Mouse (Mus musculus) embryonic facial prominence, embryonic 15.5 days (tissue): ENCODE results near the gene 9430097D07Rik. TPM values are rescaled to one million over a fixed set of nuclear protein-coding genes. Genes with fewer than 3 reads are reported as not detected.

Experiments
- ATAC-seq: fragments of 200-750 bp; cut with Nextera tagmentation; 2 replicates; pipeline ENCODE4 v1.8.0; 2017; ENCODE audit warnings: low read depth, moderate TSS enrichment; ENCODE audit not compliant: insufficient number of reproducible peaks, low FRiP score, low TSS enrichment
- H3K27ac ChIP-seq: fragments of 300-500 bp; sonication (generic); replicated peaks from 2 replicates; pipeline ENCODE4 v1.5.1; 2015; ENCODE audit warnings: mild to moderate bottlenecking, inconsistent platforms
- H3K27me3 ChIP-seq: fragments of 300-500 bp; sonication (generic); 2 replicates; pipeline ENCODE4 v1.6.1; 2015; ENCODE audit warnings: inconsistent platforms
- H3K36me3 ChIP-seq: fragments of 300-500 bp; sonication (generic); 2 replicates; pipeline ENCODE4 v1.6.1; 2015; ENCODE audit warnings: mild to moderate bottlenecking, inconsistent platforms
- H3K4me1 ChIP-seq: fragments of 300-500 bp; sonication (generic); 2 replicates; pipeline ENCODE4 v1.6.1; 2015; ENCODE audit warnings: inconsistent platforms
- H3K4me2 ChIP-seq: fragments of 300-500 bp; sonication (generic); replicated peaks from 2 replicates; pipeline ENCODE4 v1.6.1; 2015; ENCODE audit warnings: mild to moderate bottlenecking, inconsistent platforms
- H3K4me3 ChIP-seq: fragments of 300-500 bp; sonication (generic); replicated peaks from 2 replicates; pipeline ENCODE4 v1.5.1; 2015; ENCODE audit warnings: mild to moderate bottlenecking, inconsistent platforms
- H3K9ac ChIP-seq: fragments of 300-500 bp; sonication (generic); 2 replicates; pipeline ENCODE4 v1.6.1; 2015; ENCODE audit warnings: inconsistent platforms
- H3K9me3 ChIP-seq: fragments of 300-500 bp; sonication (generic); replicated peaks from 2 replicates; pipeline ENCODE4 v1.6.1; 2016; ENCODE audit warnings: inconsistent platforms
- WGBS: fragments of 180-500 bp; shearing (Covaris S2); methylation state at CpG from one replicate; pipeline ENCODE4 v1.1.7; 2015; 5-methylcytosine and 5-hydroxymethylcytosine counted together
- polyA plus RNA-seq: library from polyadenylated mRNA; unstranded; fragments of >200 nt; fragmentation: Nextera tagmentation; extraction: Ambion mirVana; gene quantifications from 2 replicates; pipeline ENCODE4 v1.2.1, GENCODE M21; 2015

Gene 9430097D07Rik
- polyA plus RNA-seq, 1 experiment from 2014 or later = 0.11 TPM

DNA sequence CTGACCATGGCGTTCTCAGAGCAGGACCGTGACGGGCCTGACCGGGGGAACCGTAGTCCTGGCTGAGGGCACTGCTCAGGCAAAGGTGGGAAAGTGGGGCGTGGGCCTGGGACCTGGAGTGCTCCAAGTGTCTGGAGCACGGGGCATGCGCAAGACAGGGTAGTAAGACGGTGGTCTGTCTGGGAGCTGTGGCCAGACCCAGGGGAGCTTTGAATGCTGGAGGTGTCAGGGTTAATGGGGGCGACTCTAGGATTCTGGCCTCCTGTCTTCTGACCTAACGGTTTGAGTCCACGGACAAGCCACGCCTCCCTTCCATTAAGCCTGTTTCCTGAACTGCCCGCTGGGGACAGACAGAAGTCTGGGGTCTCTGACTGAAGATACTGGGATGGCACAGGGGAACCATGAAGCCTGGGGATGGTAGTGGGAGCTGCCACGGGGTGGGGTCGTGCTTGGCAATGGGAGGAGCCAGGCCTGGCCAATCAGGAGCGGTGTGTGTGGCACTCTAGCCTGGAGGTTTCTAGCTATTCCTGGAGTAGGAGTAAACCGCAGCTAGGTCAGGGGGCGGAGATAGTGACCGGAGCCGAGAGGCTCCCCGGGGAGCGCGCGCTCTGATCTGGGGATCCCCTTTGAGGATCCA, 32.8 kb upstream of the 9430097D07Rik start:
- H3K4me1 ChIP-seq = peaks cover 41% of the 10 kb centered on the region
- no peaks in the 10 kb centered on the region for H3K27me3 ChIP-seq
- WGBS = 6% methylated on average over 25 of the region's 25 CpGs
- peaks cover 9% of the 10 kb centered on the region; the same call in 1 of the 2 replicates for H3K36me3 ChIP-seq
- H3K9ac ChIP-seq = 0 out of 2 replicates have a peak overlapping the region, but pooled peaks have one; percentile 10
- peak overlapping the region; percentile 74 for H3K4me3 ChIP-seq
- peak overlapping the region; percentile 75 for H3K27ac ChIP-seq
- H3K4me2 ChIP-seq = peak overlapping the region; percentile 94
- H3K9me3 ChIP-seq = no peaks in the 10 kb centered on the region
- ATAC-seq = peak; percentile 80; the same call in 1 of the 2 replicates

DNA sequence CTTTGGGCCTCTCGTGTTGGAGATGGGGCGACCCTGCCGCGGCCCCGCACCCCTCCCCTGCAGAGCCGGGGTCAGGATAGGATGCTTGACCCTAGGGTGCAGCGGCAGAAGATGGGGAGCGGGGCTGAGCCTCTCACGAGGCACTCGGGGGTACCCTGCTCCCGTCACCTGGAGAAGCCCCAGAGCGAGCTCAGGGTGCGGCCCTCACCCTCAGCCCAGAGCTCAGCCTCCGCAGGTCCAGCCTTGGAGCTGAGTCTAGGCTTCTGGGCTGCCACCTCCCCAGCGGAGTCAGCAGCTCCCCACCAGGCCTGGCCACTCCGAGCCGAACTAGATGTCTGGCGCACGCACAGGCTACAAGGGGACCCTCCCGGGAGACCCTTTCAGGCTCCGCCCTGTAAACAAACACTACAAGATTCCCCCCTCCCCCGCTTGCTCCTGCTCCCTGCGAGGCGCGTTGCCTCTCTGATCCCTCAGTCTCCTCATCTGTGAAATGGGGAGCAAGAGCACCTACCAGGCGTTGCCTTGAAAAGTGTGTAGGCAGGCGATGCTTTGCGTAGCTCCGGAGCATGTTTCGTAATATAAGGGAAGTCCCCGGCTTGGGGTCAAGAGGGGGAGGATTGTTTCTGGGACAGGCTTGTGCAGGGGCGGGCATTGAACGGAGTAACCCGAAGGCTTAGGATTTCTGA, 31.9 kb upstream of the 9430097D07Rik start:
- Histone ChIP-seq H3K9ac (peak overlapping the region; percentile 65), H3K4me2 (peak overlapping the region; percentile 94), H3K4me1 (peaks cover 44% of the 10 kb centered on the region), H3K27me3 (no peaks in the 10 kb centered on the region), H3K4me3 (peak overlapping the region; percentile 74), H3K36me3 (peaks cover 5% of the 10 kb centered on the region; the same call in 1 of the 2 replicates), H3K9me3 (no peaks in the 10 kb centered on the region), H3K27ac (peak overlapping the region; percentile 75)
- ATAC-seq = peak; percentile 16; the same call in 1 of the 2 replicates
- WGBS = 1% methylated on average over 34 of the region's 34 CpGs

DNA sequence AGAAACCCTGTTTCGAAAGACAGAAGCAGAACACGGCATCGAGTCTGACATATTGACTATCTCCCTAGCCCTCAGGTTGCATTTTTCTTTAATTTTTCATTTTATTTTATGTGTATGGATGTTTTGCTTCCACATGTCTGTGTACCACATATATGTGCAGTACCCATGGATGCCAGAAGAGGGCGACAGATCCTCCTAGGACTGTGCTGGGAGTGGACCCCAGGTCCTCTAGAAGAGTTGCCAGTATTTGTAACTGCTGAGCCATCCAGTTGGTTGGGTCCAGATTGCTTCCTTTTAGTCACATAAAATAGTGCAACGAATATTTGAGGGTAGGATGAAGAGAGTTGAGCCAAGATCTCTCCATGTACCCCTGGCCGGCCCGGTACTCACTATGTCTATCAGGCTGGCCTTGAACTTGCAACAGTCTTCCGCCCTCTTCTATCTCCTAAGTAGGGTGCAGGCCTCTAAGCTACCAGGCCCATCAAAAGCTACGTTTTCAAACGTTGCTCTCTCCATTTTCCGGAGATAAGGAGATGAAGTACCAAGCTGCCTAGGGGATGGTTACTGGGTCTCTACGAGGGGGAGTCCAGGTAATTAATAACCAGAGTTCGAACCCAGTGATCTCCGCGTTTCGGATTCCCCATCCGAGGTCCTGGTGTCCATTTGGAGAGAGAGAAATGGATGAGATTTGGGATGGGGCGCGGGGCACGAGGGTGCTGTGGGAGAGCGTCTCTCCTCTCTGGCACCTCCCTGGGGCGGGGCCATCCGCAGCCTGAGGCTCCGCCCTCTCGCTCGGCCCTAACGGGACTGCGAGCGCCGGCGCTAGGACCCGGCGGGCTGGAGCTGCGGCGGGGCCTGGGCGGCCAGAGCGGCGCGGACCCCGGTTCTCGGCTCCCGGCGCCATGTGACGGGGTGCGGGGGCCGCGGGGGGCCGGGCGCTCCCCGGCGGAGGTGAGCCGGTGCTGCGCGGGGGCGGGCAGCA, 31.0 kb upstream of the 9430097D07Rik start:
- ATAC-seq = peak; percentile 68
- H3K4me1 ChIP-seq = peaks cover 54% of the 10 kb centered on the region
- peak overlapping the region; percentile 74 for H3K4me3 ChIP-seq
- no peaks in the 10 kb centered on the region for H3K9me3 ChIP-seq
- peak overlapping the region; percentile 65 for H3K9ac ChIP-seq
- peak overlapping the region; percentile 75 for H3K27ac ChIP-seq
- peak overlapping the region; percentile 94 for H3K4me2 ChIP-seq
- 10% methylated on average over 55 of the region's 55 CpGs for WGBS
- H3K27me3 ChIP-seq = no peaks in the 10 kb centered on the region
- no peaks in the 10 kb centered on the region for H3K36me3 ChIP-seq

DNA sequence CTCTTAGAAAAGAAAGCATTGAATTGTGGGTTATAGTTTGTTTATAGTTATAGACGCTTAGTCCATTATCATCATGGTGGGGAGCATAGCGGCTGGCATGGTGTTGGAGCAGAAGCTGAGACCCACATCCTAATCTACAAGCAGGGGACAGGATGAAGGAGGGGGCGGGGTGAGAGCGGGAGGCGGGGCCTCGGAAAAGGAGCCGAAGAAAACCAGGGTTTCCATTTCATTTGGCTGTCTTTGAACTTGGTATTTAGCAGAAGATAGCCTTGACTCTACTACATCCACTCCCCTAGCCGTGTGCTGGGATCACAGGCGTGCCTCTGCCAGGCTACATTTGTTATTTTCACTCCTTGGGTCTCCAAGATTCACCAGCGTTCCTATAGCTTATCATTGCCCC, 29.1 kb upstream of the 9430097D07Rik start:
- H3K27me3 ChIP-seq = no peaks in the 10 kb centered on the region
- peaks cover 42% of the 10 kb centered on the region for H3K4me1 ChIP-seq
- no peak overlapping the region for H3K4me3 ChIP-seq
- no peak overlapping the region for H3K27ac ChIP-seq
- no peaks in the 10 kb centered on the region for H3K9me3 ChIP-seq
- no peaks in the 10 kb centered on the region for H3K36me3 ChIP-seq
- no peak for ATAC-seq
- WGBS = 55% methylated on average over 10 of the region's 10 CpGs
- no peak overlapping the region for H3K4me2 ChIP-seq
- H3K9ac ChIP-seq = no peak overlapping the region

DNA sequence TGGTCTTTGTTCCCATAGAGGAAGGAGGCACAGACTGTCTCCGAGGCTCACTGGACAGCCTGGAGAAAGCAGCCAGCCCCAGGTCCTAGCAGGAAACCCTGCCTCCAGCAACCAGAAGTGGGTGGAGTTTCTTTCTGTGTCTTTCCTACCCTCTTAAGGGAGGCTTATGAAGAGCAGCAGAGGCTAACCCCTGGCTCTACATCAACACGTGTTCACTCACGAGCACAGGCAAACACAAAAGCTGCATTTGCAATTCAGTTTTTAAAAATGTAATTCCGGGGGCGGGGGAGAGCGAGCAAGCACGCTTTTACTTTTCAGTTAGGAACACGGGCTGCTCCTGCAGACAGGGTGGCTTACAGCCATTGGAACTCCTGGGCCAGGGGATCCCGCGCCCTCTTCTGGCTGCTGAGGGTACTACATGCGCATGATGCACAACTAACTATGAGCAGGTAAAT, 27.1 kb upstream of the 9430097D07Rik start:
- H3K9me3 ChIP-seq = no peaks in the 10 kb centered on the region
- peak overlapping the region; percentile 41 for H3K4me3 ChIP-seq
- peak overlapping the region; percentile 76 for H3K27ac ChIP-seq
- no peak overlapping the region for H3K9ac ChIP-seq
- H3K27me3 ChIP-seq = no peaks in the 10 kb centered on the region
- under 1% methylated on average over 11 of the region's 11 CpGs for WGBS
- peak; percentile 63; the same call in 1 of the 2 replicates for ATAC-seq
- peak overlapping the region; percentile 57 for H3K4me2 ChIP-seq
- H3K36me3 ChIP-seq = 0 out of 2 replicates have a peak, but pooled peaks cover 2% of the 10 kb centered on the region
- peaks cover 25% of the 10 kb centered on the region for H3K4me1 ChIP-seq

DNA sequence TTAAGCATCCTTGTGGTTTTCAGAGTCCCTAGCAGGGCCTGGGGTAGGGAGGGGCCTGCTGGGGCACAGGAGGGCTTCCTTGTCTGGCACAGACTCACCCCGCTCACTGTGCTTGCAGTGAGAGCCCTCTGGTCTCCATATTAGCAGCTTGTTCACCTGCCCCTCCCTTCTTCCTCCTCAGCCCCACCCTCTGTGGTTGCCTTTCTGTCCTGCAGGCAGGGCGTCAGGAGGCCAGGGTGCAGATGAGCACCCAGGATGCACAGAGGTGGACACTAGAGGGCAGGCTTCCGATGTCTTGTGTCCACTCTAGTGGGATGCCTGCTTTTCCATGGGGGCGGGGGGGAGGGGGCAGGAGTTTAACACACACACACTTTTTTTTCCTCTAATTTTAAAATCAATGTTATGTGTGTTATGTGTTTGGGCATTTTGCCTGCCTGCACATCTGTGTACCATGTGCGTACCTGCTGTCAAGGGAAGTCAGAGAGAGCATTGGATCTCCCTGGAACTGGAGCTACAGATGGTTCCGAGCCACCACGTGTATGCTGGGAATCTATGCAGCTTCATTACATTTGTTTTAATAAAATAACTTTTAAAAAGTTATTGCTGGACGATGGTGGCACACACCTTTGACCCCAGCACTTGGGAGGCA, 26.1 kb upstream of the 9430097D07Rik start:
- Histone ChIP-seq H3K9ac (no peak overlapping the region), H3K4me1 (peaks cover 16% of the 10 kb centered on the region), H3K27ac (peak overlapping the region; percentile 76; the same call in 1 of the 2 replicates), H3K4me3 (no peak overlapping the region), H3K36me3 (peaks cover 11% of the 10 kb centered on the region), H3K27me3 (no peaks in the 10 kb centered on the region), H3K4me2 (no peak overlapping the region), H3K9me3 (no peaks in the 10 kb centered on the region)
- ATAC-seq = 0 out of 2 replicates have a peak, but pooled peaks have one; percentile 7
- WGBS = 24% methylated on average over 8 of the region's 8 CpGs

DNA sequence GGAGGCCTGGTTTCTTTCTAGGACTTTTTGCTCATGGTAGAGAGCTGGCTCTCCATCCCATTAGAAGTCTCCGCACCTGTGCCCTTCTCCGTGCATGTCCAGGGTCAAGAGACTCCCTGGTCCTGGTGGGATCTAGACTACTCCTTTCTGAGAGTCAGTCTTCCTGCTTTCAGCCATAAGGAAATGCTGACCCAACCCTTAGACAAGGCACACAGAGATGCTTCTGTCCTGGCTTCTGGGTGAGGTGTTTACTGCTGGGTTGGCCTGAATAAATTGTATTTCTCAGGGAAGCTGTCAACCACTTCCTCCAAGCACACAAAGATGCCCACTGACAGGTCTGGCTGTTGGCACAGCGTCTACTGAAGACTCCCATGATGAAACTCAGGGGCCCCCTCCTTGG, 23.9 kb upstream of the 9430097D07Rik start, which contains the start of gene St6galnac6:
TSS of gene St6galnac6 (plus strand) at position 301 of the 400 bp plus-strand sequence.
- Histone ChIP-seq H3K4me1 (peaks cover 16% of the 10 kb centered on the region), H3K36me3 (peaks cover 23% of the 10 kb centered on the region), H3K9ac (no peak within 1 kb of the TSS), H3K27ac (no peak within 1 kb of the TSS), H3K27me3 (no peaks in the 10 kb centered on the region), H3K4me2 (no peak within 1 kb of the TSS), H3K4me3 (no peak within 1 kb of the TSS), H3K9me3 (no peaks in the 10 kb centered on the region)
- no peak for ATAC-seq
- WGBS = 93% methylated on average over 3 of the region's 3 CpGs

DNA sequence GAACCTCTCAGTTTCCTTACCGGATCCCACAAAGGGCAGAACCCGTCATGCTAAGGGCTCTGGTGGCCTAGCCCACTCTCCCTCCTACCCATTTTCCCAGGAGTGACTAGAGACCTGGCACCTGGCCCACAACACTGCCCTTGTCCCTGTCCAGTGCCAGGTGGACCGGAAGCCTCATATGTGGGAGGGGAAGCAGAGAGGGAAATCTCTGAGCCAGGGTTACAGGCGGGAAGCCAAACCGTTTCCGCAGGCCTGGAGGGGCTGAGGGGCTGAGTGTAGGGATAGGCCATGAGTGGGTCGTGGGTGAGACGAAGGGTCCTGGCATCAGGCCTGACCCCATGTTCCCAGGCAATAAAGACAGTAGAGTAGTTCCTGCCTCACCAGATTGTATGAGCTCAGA, 23.0 kb upstream of the 9430097D07Rik start:
- no peak for ATAC-seq
- WGBS = 86% methylated on average over 8 of the region's 8 CpGs
- peaks cover 32% of the 10 kb centered on the region for H3K36me3 ChIP-seq
- no peak overlapping the region for H3K4me3 ChIP-seq
- peaks cover 16% of the 10 kb centered on the region for H3K4me1 ChIP-seq
- H3K27me3 ChIP-seq = no peaks in the 10 kb centered on the region
- no peaks in the 10 kb centered on the region for H3K9me3 ChIP-seq
- no peak overlapping the region for H3K27ac ChIP-seq
- H3K9ac ChIP-seq = no peak overlapping the region
- no peak overlapping the region for H3K4me2 ChIP-seq

DNA sequence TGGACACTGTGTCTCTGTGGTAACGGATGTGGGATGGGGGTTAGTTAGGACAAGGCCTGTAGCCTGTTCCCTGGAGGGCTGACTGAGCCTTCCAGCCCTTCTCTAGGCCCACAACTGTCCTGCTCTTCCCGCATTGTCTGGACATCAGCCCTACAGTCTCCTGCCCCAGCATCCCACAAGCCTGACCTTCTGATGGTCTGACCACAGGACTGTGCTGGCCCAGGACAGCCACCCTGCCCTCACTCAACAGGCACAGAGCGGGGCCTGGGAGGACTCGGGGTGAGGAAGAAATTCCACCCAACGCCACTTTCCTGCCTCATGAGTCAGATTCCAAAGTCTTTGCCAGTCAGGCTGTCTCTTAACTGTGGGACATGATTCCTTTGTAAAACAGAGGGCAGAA, 22.2 kb upstream of the 9430097D07Rik start:
- Histone ChIP-seq H3K4me2 (no peak overlapping the region), H3K4me1 (peaks cover 16% of the 10 kb centered on the region), H3K9me3 (no peaks in the 10 kb centered on the region), H3K27me3 (no peaks in the 10 kb centered on the region), H3K27ac (no peak overlapping the region), H3K36me3 (peaks cover 35% of the 10 kb centered on the region), H3K9ac (no peak overlapping the region), H3K4me3 (no peak overlapping the region)
- 89% methylated on average over 5 of the region's 5 CpGs for WGBS
- no peak for ATAC-seq

DNA sequence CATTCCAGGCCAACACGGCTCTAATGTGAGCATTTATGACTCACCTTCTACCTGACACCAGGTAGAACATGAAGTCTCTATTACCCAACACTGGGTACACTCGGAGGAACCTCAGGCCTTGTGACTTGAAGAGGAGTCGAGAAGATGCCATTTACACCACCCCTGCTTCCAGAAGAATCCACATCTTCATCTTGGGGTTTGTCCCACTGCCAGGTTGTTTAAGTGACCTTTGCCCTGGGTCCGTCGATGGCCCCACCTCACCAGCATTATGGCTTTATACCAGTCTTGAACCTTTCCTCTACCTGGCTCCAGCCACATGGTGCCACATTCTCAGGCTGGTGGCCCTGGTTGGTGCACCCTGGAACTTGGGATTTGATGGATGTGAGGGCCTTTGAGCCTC, 21.8 kb upstream of the 9430097D07Rik start:
- no peaks in the 10 kb centered on the region for H3K27me3 ChIP-seq
- H3K9ac ChIP-seq = no peak overlapping the region
- H3K36me3 ChIP-seq = peaks cover 35% of the 10 kb centered on the region
- H3K27ac ChIP-seq = no peak overlapping the region
- 93% methylated on average over 5 of the region's 5 CpGs for WGBS
- no peak overlapping the region for H3K4me3 ChIP-seq
- peaks cover 12% of the 10 kb centered on the region for H3K4me1 ChIP-seq
- no peak for ATAC-seq
- no peaks in the 10 kb centered on the region for H3K9me3 ChIP-seq
- no peak overlapping the region for H3K4me2 ChIP-seq
